Mouse (Mus musculus) liver, adult 2 months (tissue): ENCODE data around the gene Ltbp1.

ENCODE experiments used
- CTCF ChIP-seq: fragments of 200-500 bp; IDR thresholded peaks from 2 replicates; pipeline ENCODE4 v1.5.1; 2011; ENCODE audit warnings: low read depth, low read length, control low read depth
- POLR2A ChIP-seq: fragments of 200-500 bp; IDR thresholded peaks from 2 replicates; pipeline ENCODE4 v1.6.1; 2011; ENCODE audit warnings: low read length, control low read depth; ENCODE audit not compliant: insufficient read depth; ENCODE audit errors: extremely low read depth

GRCm38 (mm10) chr17:74967298-74967848, 38.0 kb upstream of the Ltbp1 start:
- no peak for TF ChIP-seq POLR2A
- no peak for TF ChIP-seq CTCF
